Mouse (Mus musculus) heart, embryonic 11.5 days (tissue): ENCODE measurements around the gene Dlgap4. TPM values are rescaled to one million over a fixed set of nuclear protein-coding genes. Genes with fewer than 3 reads are reported as not detected.
A peak's percentile ranks its signal among the peaks of the same experiment; 100 is the strongest.

Source experiments
- ATAC-seq: fragments of 200-750 bp; cut with Nextera tagmentation; replicated peaks from 2 replicates; pipeline ENCODE4 v1.8.0; 2017; ENCODE audit warnings: moderate library complexity; ENCODE audit not compliant: insufficient number of reproducible peaks, low FRiP score, low TSS enrichment
- H3K27ac ChIP-seq: fragments of 300-500 bp; sonication (generic); 2 replicates; pipeline ENCODE4 v1.5.1; 2014; ENCODE audit warnings: mild to moderate bottlenecking, low read depth, low read length
- H3K27me3 ChIP-seq: fragments of 300-500 bp; sonication (generic); 2 replicates; pipeline ENCODE4 v1.6.1; 2014; ENCODE audit warnings: mild to moderate bottlenecking, low read length, mixed read lengths; ENCODE audit not compliant: control insufficient read depth, insufficient read depth
- H3K36me3 ChIP-seq: fragments of 300-500 bp; sonication (generic); 2 replicates; pipeline ENCODE4 v1.6.1; 2014; ENCODE audit warnings: mild to moderate bottlenecking, low read length, moderate library complexity, mixed read lengths; ENCODE audit not compliant: control insufficient read depth, insufficient read depth
- H3K4me1 ChIP-seq: fragments of 300-500 bp; sonication (generic); 2 replicates; pipeline ENCODE4 v1.6.1; 2014; ENCODE audit warnings: low read length; ENCODE audit not compliant: control insufficient read depth, insufficient read depth
- H3K4me2 ChIP-seq: fragments of 300-500 bp; sonication (generic); 2 replicates; pipeline ENCODE4 v1.6.1; 2014; ENCODE audit warnings: mild to moderate bottlenecking, moderate library complexity
- H3K4me3 ChIP-seq: fragments of 300-500 bp; sonication (generic); 2 replicates; pipeline ENCODE4 v1.5.1; 2014; ENCODE audit warnings: low read depth, low read length
- H3K9ac ChIP-seq: fragments of 300-500 bp; sonication (generic); 2 replicates; pipeline ENCODE4 v1.6.1; 2014; ENCODE audit warnings: mild to moderate bottlenecking, low read depth, low read length, moderate library complexity
- H3K9me3 ChIP-seq: fragments of 300-500 bp; sonication (generic); replicated peaks from 2 replicates; pipeline ENCODE4 v1.6.1; 2016; ENCODE audit warnings: low read length; ENCODE audit not compliant: control insufficient read depth
- whole genome bisulfite sequencing: fragments of 180-500 bp; shearing (Covaris S2); extraction: QIAGEN DNeasy Blood & Tissue Kit; methylation state at CpG from one replicate; pipeline ENCODE4 v1.1.7; 2014; ENCODE audit not compliant: insufficient replicate concordance; 5-methylcytosine and 5-hydroxymethylcytosine counted together
- polyA plus RNA-seq: library from polyadenylated mRNA; unstranded; fragments of >200 nt; fragmentation: Nextera tagmentation; extraction: Ambion mirVana; gene quantifications from 2 replicates; pipeline ENCODE4 v1.2.1, GENCODE M21; 2014

The Dlgap4 gene
- polyA plus RNA-seq, 1 experiment from 2014 or later = 70.5 TPM

DNA sequence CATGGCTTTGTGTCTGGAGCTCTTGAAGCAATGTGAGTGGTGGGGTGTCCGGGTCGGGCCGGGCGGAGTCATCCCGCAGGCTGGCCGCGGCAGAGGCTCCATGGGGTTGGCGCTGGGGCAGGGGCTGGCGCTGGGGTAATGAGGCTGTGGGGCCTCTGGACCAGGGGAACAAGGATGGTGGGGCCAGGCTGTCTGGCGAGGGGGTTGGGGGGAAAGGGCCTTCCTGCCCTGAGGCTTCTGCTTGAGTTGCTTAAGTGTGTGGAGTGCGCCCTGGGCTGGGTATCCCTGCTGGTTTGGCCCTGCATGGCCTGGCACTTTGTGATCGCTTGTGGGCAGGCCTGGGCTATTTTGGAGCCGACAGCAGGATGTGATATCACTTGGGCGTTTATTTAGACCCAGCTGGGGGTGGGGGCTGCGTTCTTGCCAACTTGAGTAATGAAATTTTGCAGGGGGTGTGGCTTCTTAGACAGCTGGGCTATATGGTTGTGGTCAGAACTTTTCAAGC, 108.6 kb downstream of the Dlgap4 start:
- Histone ChIP-seq H3K4me3 (peak overlapping the region; percentile 96), H3K36me3 (no peaks in the 10 kb centered on the region), H3K27ac (peak overlapping the region; percentile 80), H3K9me3 (no peaks in the 10 kb centered on the region), H3K4me1 (peaks cover 66% of the 10 kb centered on the region), H3K9ac (peak overlapping the region; percentile 97), H3K27me3 (no peaks in the 10 kb centered on the region), H3K4me2 (peak overlapping the region; percentile 87)
- no peak for ATAC-seq
- WGBS = 1% methylated on average over 15 of the region's 15 CpGs

DNA sequence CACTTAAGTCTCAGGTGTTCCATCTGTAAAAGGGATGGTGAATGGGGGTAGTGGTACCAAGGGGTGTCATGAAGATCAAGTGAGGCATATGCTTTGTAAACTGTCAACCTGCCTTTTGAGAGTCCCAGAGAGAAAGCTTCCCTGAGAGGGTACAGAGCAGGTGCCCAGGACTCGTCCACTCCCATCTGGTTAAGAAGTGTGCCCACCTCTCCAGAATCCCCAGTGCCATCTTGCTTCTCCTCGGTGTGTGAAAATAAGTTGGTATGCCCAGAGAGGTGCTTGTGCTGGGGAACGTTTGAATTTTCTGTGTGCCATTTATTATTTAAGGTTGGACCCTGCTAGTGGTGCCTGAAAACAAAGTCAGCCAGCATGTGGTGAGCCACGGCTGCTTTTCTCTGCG, 109.2 kb downstream of the Dlgap4 start:
- 66% methylated on average over 5 of the region's 5 CpGs for WGBS
- H3K27ac ChIP-seq = 0 out of 2 replicates have a peak overlapping the region, but pooled peaks have one; percentile 22

DNA sequence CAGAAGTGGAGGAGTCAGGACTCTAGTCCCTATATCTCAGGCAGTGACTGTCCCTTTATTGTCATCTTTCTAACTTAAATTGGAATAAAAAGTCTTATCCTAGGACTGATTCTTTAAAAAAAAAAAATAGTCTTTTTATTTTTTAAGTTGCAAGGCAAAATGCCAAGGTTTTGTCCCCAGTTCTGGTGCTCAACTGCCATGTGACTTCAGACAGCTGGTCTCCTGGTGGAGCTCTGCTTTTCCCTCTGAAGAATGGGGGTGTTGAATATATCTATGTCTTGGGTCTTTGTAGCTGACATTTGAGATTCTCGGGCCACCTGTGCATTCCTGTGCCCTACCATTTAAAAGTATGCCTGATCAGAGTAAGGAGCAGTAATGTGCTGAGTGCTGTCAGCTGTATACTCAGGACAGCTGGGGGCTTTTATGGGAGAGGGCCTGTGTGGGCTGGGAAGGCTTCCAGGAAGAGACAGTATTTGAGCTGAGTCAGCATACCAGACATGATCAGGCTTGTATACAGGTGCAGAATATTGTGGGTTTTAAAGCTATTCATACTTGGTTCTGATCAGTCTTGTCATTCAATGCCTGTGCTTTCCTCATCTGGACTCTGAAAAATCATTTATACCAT, 110.5 kb downstream of the Dlgap4 start:
- peaks cover 50% of the 10 kb centered on the region for H3K4me1 ChIP-seq
- no peak overlapping the region for H3K9ac ChIP-seq
- no peak overlapping the region for H3K27ac ChIP-seq
- 68% methylated on average over 1 of the region's 1 CpGs for WGBS
- ATAC-seq = no peak
- no peak overlapping the region for H3K4me2 ChIP-seq
- no peaks in the 10 kb centered on the region for H3K9me3 ChIP-seq
- no peaks in the 10 kb centered on the region for H3K36me3 ChIP-seq
- H3K27me3 ChIP-seq = no peaks in the 10 kb centered on the region
- H3K4me3 ChIP-seq = no peak overlapping the region

More for the DNA sequence above, 109.2 kb downstream of the Dlgap4 start:
- Histone ChIP-seq H3K4me2 (peak overlapping the region; percentile 87), H3K27me3 (no peaks in the 10 kb centered on the region), H3K36me3 (no peaks in the 10 kb centered on the region), H3K9ac (peak overlapping the region; percentile 97; the same call in 1 of the 2 replicates), H3K4me1 (peaks cover 63% of the 10 kb centered on the region), H3K9me3 (no peaks in the 10 kb centered on the region), H3K4me3 (peak overlapping the region; percentile 96)
- ATAC-seq = no peak

GRCm38 (mm10) chr2:156724871-156725270, 111.4 kb downstream of the Dlgap4 start:
- Histone ChIP-seq H3K9me3 (no peaks in the 10 kb centered on the region), H3K4me3 (no peak overlapping the region), H3K36me3 (no peaks in the 10 kb centered on the region), H3K9ac (no peak overlapping the region), H3K27me3 (no peaks in the 10 kb centered on the region), H3K4me1 (peaks cover 51% of the 10 kb centered on the region), H3K4me2 (no peak overlapping the region), H3K27ac (no peak overlapping the region)
- WGBS = 84% methylated on average over 4 of the region's 4 CpGs
- no peak for ATAC-seq

DNA sequence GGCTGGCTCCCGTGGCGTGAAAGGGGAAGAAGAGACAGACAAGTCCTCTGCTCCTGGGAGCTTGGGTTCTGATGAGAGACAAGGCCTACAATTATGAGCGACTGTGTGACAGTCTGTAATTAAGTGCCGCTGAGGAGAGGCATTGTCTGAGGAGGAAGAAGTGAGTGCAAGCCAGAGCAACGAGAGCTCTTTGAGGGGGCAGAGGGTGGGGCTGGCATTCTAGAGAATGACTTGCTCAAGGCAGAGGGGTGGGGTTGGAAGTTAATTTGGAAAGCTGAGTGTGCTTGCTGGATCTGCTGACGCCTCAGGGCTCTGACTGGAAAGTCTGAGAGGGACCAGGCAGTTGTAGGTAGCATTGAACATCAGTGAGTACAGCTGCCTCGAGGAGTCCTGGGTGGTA, 112.8 kb downstream of the Dlgap4 start:
- no peak for ATAC-seq
- Histone ChIP-seq H3K36me3 (no peaks in the 10 kb centered on the region), H3K4me2 (peak overlapping the region; percentile 33), H3K27ac (peak overlapping the region; percentile 38), H3K4me1 (peaks cover 52% of the 10 kb centered on the region), H3K9me3 (no peaks in the 10 kb centered on the region), H3K27me3 (no peaks in the 10 kb centered on the region), H3K4me3 (no peak overlapping the region), H3K9ac (no peak overlapping the region)
- 26% methylated on average over 7 of the region's 7 CpGs for WGBS

- Histone ChIP-seq H3K4me3 (no peak overlapping the region), H3K4me1 (peaks cover 57% of the 10 kb centered on the region), H3K36me3 (no peaks in the 10 kb centered on the region), H3K27me3 (no peaks in the 10 kb centered on the region), H3K4me2 (peak overlapping the region; percentile 33), H3K27ac (peak overlapping the region; percentile 38), H3K9ac (no peak overlapping the region), H3K9me3 (no peaks in the 10 kb centered on the region)
- no peak for ATAC-seq
- 17% methylated on average over 3 of the region's 3 CpGs for WGBS
Observed at GRCm38 (mm10) chr2:156726878-156727277, 113.4 kb downstream of the Dlgap4 start.

DNA sequence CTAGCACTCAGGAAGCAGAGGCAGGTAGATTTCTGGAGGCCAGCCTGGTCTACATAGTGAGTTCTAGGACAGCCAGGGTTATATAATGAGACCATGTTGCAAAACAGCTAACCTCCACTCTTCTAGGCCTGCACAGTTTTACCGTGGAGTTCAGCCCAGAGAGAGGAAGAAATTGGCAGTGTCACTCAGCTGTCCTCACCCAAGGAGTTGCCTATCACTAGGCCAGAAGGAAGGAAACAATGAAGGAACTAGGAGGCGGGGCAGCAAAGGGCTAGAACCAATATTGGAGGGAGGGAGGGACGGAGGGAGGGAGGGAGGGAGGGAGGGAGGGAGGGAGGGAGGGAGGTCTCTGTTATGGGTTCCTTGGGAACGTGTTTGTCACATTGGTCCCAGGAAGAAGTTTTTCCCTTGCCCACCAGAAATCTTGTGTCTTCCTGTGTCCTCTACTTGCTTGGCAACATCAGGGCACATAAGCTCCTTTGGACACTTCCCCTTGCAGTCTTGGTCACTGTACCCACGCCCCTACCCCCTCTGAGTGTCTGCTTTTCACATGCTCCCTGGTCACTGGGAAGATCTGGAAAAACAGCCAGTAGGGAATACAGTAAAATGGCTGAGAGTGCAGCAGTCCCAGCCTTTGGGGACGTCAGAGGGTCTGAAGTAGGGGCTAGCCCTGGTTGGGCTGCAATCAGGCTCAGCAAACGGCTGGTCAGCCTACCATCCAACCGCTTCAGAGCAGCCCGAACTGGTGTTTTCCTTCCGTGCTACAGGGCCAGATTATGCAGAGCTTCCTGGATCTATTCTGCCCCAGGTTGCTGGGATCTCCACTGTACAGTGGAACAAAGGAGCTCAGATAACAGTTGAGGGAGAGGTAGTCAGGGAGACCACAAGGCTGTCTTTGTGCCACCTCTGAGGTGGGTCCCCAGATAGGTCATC, 116.3 kb downstream of the Dlgap4 start:
- Histone ChIP-seq H3K27ac (peak overlapping the region; percentile 61), H3K4me1 (peaks cover 53% of the 10 kb centered on the region), H3K27me3 (no peaks in the 10 kb centered on the region), H3K9ac (no peak overlapping the region; the same call in 1 of the 2 replicates), H3K9me3 (no peaks in the 10 kb centered on the region), H3K4me3 (no peak overlapping the region), H3K36me3 (no peaks in the 10 kb centered on the region), H3K4me2 (peak overlapping the region; percentile 40)
- ATAC-seq = no peak
- 40% methylated on average over 9 of the region's 10 CpGs for WGBS

GRCm38 (mm10) chr2:156730501-156730921, 117.0 kb downstream of the Dlgap4 start:
- H3K27ac ChIP-seq = peak overlapping the region; percentile 61
- peak overlapping the region; percentile 40 for H3K4me2 ChIP-seq
- peaks cover 52% of the 10 kb centered on the region for H3K4me1 ChIP-seq
- H3K36me3 ChIP-seq = no peaks in the 10 kb centered on the region
- H3K4me3 ChIP-seq = no peak overlapping the region
- ATAC-seq = no peak
- H3K9ac ChIP-seq = no peak overlapping the region
- no peaks in the 10 kb centered on the region for H3K9me3 ChIP-seq
- WGBS = 72% methylated on average over 12 of the region's 12 CpGs
- H3K27me3 ChIP-seq = no peaks in the 10 kb centered on the region
